Mouse (Mus musculus): ENCODE results near the gene Caskin1. TPM values are rescaled to one million over a fixed set of nuclear protein-coding genes. Genes with fewer than 3 reads are reported as not detected.

Caskin1 gene
- polyA plus RNA-seq, 1 experiment = 1.7 TPM

DNA sequence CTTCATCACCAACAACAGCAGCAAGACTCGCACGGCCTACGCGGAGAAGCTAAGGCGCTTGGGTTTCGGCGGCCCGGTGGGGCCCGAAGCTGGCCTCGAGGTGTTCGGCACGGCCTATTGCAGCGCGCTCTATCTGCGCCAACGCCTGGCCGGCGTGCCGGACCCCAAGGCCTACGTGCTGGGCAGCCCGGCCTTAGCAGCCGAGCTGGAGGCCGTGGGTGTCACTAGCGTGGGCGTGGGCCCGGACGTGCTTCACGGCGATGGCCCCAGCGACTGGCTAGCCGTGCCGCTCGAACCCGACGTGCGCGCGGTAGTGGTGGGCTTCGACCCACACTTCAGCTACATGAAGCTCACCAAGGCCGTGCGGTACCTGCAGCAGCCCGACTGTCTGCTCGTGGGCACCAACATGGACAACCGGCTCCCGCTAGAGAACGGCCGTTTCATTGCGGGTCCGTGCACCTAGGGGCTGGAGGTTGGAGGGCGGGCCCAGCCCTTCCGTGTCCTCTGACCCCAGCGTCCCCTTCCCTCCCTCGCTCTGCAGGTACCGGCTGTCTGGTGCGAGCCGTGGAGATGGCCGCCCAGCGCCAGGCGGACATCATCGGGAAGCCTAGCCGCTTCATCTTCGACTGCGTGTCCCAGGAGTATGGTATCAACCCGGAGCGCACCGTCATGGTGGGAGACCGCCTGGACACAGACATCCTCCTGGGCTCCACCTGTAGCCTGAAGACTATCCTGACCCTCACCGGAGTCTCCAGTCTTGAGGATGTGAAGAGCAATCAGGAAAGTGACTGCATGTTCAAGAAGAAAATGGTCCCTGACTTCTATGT lies 17.5 kb upstream of the Caskin1 start:
- no peak for DNase-seq (ENCODE audit: low read depth)

GRCm38 (mm10) chr17:24472512-24472911 lies 15.9 kb upstream of the Caskin1 start:
- no peak for DNase-seq (ENCODE audit: low read depth)

DNA sequence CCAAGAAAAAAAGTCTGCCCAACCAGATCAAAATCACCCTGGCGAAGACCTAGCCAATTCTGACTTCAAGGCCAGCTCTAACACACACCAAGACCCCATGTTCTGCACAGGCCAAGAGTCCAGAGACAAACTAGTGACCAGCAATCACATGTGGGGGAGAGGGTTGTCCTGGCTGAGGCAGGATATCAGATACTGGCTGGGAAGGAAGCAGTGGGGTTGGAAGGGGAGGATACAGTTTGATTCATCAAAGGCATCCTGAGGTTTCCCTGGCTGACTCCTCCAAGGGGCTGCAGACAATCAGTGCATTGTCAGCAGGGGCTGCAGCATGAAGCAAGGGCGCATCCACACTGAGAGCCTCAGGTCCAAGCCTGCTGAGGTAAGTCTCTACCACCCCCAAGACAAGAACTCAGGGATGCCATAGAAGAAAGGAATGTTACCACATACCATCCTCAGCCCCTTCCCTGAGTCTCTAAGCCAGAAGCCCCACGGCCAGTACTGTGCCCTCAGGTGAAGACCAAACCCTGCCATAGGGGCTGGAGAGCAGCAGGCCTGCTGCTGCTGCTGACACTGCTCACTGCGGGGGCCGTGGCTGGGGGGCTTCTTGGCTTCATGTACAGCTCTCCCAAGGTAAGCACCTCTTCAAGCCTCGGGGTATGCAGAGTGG lies 14.7 kb upstream of the Caskin1 start, which contains the start of gene Bricd5:
Gene Bricd5 (plus strand): TSS at position 273 of the 664 bp plus-strand sequence.
- no peak for DNase-seq (ENCODE audit: low read depth)

DNA sequence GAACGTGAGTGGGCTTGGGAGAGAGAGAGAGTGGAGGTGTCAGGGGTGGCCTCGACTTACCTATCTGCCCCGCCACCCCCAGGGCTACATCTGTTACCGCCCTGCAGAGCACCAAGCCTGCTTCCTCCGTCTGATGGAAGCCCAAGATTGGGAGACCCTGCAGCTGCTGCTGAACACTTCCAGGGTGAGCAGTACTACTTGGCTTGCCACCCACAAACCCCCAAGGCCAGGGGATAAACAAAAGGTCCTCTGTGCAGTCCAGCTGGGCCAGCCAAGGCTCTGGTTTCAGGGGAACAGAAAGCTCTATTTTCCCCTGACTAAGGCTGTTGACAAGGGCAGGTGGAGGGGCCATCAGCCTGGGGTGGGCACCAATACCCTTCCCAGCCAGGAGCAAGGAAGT lies 13.8 kb upstream of the Caskin1 start:
- DNase-seq (ENCODE audit: low read depth) = no peak

GRCm38 (mm10) chr17:24475586-24475985 lies 12.8 kb upstream of the Caskin1 start:
- DNase-seq (ENCODE audit: low read depth) = no peak

DNA sequence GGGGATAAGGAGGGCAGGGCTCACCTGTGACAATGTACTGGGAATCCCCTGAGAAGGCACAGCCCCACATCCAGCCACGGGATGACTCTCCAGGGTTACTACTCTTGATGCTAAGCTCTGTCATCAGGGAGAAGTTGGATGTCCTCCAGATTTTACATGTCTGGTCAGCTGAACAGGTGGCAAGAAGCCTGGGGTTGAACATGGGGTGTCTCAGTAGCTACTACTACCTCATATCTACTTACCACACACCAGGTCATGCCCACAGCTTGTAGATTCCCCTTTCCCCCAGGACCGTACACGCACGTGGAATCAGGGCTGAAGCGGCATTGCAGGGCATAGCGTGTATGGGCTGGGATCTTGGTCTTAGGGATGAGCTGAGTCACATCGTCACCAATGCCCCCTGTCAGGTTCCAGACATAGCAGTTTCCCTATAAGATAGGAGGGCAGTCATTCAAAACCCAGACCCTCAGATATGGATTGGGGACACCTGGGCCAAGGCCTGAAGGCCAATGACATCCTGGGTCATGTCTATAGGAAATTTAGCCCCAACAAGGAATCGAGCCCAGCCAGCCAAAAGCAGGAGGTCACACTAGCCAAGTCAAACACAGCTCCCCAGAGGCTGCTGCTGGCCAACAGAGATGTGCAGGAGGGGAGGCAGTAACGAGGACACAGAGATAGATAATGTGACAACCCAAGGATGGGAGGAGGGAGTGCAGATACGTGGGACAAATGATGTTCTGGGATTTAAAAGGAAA lies 12.2 kb upstream of the Caskin1 start:
- no peak for DNase-seq (ENCODE audit: low read depth)

DNA sequence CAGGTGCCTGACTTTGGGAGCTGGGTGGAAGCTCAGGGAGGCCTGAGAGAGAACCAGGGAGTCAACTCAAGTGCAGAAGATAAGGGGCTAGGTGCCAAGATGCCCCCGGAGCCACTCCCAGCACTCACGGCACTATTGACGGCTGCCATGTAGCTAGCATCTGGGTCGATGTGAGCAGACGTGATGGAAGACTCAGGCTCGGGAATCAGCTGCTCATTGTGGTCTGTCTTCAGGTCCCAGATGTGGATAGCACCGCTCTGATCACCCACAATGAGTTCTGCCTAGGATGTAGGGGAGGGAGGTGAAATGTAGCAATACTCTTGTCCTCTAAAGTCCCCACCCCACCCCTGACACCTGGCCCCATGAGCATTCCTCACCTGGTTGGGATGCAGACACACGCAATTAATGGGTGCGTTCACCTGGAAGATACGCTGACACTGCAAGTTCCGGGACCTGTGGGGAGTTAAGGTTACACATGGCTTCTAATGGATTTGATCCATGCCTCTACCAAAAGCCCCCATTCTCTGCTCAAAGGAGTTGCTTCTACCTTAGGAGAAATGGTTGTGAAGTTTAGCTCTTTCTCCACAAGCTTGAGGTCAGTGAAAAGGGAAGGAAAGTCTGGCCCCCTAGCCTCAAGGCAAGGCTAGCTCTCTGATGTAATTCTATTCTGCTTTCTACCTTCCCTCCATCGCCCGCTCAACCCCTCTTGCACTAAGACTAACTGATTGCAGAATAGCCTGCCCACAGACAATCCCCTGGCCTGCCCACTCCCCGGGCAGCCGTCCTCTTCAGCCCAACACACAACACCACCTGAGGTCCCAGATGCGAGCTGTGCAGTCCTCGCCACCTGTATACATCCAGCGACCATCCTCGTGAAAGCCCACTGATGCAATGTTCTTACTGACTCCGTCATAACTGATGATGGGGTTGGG lies 11.1 kb upstream of the Caskin1 start:
- DNase-seq (ENCODE audit: low read depth) = no peak

- DNase-seq (ENCODE audit: low read depth) = no peak
Observed at GRCm38 (mm10) chr17:24477985-24478600, 10.3 kb upstream of the Caskin1 start.

DNA sequence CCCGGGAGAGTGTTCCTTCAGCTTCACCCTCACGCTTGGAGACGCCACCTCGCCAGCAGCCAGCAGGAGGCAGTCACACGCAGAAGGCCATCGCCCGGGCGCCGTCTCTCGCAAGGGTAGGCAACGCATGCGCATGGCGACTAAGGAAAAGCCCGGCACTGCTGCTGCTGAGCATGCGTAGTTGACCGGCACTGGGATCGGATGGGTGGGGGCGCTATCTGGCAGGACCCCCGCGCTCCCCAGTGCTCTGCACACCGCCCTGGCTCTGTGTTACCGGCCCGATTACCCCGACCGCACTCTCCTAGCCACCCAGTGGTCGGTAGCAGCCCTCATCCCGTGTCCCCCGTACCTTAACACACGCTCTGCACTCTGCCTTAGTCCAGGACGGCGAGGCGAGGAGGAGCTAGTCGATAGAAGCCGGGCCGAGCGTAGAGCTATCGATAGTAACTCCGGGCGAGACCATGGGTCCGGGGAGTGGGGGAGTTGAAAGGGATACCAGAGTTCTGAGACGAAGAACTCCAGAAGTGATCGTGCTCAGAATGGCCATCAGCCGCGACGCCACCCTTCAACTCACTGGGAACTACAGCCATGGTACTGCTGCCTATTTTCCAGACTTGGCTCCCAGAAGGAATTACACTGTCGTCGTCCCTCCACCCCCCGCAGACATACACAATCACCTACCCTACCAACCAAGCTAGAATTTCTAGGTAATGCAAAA lies 9.6 kb upstream of the Caskin1 start, which contains the start of gene Mlst8:
Gene Mlst8 (minus strand): TSS at position 416 of the 718 bp plus-strand sequence.
- DNase-seq (ENCODE audit: low read depth) = no peak

- DNase-seq (ENCODE audit: low read depth) = no peak
Observed at GRCm38 (mm10) chr17:24479431-24479830, 9.0 kb upstream of the Caskin1 start.

DNA sequence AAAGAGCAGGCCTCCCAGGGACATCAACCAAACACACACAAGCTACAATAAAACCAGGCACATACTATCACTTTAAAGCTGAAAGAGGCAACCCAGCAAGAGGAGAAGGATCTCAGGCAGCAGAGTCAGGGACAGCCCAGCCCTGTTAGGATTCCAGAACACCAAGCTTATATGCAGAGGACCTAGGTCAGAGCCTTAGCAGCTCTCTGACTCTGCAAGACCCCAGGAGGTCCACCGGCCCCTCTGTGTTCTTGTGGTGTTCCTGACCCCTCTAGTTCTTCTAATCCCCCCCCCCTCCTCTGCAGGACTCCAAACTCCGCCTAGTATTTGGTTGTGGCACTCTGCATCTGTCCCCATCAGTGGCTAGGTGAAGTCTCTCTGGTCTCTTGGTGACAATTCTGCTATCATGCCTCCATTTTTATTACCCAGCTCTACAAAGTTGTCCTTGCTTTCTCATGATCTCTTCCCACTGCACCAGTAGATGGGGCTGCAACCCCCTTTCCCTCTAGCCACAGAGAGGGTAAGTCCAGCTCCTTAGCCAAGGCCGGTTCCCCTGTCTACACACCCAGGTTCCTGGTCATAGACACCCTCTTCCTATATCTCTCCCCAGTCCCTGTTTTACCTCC lies 8.1 kb upstream of the Caskin1 start:
- DNase-seq (ENCODE audit: low read depth) = no peak

DNA sequence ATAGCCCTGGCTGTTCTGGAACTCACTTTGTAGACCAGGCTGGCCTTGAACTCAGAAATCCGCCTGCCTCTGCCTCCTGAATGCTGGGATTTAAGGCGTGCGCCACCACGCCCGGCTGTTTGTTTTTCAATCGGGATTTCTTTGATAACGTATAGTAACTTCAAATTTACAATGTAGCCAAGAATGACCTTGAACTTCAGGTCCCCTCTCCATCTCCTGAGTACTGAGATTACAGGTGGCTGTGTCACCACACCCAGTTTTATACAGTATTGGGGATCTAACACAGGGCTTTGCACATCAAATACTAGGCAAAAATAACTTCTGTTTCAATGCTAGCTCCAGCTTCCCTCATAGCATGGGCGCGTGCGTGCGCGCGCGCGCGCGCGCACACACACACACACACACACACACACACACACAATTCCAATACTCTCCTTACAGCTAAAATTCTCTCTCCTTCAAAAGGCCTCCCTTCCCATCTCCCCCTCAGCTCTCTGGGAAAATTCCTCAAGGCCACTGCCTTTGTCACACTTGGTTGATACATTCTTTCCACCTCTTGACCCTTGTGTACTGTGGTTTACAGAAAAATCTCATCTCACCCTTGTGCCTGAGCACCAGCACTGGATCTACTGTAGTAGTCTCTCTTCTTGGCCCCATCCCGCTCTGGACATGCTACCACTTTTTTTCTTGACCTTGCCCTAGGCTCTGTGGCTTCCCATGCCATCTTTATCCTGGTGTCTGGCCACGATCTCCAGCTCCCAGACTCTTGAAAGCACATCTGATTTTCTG lies 7.2 kb upstream of the Caskin1 start:
- no peak for DNase-seq (ENCODE audit: low read depth)

DNA sequence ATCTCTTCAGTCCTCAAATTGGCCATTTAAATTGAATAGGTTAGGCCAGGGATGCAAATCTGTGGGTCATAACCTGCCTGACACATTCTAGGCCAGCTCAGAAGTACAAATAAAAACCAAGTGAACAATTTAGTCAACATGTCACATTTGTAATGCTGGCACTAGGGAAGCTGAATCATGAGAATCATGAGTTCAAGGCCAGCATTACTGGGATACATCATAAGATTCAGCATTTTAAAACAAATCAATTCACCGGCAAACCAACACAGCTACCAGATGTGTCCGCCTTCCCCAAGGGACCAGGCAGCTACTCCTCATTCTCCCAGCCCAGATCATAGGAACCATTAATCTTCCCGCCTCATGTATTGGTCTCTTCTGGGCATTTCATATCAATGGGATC lies 4.9 kb upstream of the Caskin1 start:
- DNase-seq (ENCODE audit: low read depth) = no peak

GRCm38 (mm10) chr17:24485090-24485860 lies 3.1 kb upstream of the Caskin1 start:
- DNase-seq (ENCODE audit: low read depth) = no peak

DNA sequence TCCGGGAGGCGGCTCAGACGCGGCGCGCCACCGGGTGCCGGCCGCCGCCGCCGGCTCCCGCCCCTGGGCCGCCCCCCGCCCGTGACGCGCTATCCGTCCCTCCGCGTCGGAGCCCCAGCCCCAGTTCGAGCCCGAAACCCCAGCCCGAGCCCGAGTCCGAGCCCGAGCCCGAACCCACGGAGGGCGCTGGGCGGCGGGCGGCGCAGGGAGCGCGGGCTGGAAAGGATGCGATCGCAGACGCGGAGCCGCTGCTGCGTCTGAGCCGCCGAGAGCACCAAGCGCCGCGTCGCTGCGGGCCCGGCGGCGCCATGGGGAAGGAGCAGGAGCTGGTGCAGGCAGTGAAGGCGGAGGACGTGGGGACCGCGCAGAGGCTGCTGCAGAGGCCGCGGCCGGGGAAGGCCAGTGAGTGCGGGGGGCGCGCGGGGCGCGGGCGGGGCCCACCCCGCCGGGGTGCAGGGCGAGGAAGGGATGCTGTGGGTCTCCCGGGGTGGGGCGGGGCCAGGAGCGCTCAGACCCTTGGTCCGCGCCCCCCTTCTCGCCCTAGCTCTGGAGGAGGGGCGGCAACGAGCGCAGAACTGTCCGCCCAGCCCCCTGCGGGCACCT lies 362 bp downstream of the Caskin1 start:
- DNase-seq (ENCODE audit: low read depth) = no peak

DNA sequence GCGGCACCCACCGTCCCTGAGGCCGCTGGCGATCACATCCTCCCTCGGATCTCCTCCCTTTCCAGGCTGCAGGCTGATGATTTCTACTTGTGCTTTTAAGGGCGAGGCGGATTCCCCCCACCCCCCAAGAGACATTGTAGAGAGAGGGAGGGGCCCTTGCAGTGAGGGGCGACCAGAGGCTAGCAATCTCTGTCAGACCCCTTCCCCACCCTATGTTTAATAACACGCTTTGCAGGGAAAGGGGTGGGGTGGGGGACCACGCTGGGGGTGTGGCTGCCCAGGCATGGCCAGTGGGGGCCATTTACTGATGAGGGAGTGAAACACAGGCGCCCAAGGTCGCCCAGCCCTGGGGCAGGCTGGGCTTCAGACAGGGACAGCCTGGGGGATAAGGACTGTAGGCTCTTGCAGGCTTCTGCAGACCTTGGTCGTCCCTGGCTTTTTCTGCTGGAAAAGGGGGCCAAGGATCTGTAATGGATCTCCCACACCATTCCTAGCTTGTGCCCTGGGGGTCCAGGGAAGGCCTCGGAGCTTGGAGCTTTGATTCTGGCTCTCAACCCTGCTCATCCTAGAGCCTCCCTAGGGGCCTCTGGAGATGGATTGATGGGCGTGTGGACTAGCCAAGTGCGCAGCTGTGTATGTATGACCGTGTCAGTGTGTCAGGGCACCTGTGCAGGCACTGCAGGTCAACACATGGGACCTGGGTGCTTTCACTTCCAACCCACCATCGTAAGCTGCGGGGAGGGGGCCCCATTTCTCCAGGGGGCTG lies 1.0 kb downstream of the Caskin1 start:
- DNase-seq (ENCODE audit: low read depth) = no peak

GRCm38 (mm10) chr17:24490399-24490798 lies 2.0 kb downstream of the Caskin1 start:
- DNase-seq (ENCODE audit: low read depth) = no peak
